In genomic region chr1:88240579-88240978, GRCm38 (mm10) we compare ENCODE assay signal across 21 mouse cellular contexts. TPM values are rescaled to one million over a fixed set of nuclear protein-coding genes. Genes with fewer than 3 reads are reported as not detected.
DNase-seq lines count a peak whose midpoint lies in the region; ATAC-seq and TF ChIP-seq lines count a peak whose summit lies in the region.
"Had no signal": no experiment of that assay in that cellular context is flagged by ENCODE, and none has a peak within 500 bp of the region (broad histone marks: within the 10 kb centered on the region; RNA-seq: fewer than 3 reads in every experiment).

No protein-coding gene starts in this region.

- 62% methylated on average over 4 of the region's 4 CpGs for WGBS in heart, embryonic 15.5 days
- 74% methylated on average over 4 of the region's 4 CpGs for WGBS in midbrain, embryonic 12.5 days
- 77% methylated on average over 4 of the region's 4 CpGs for WGBS in midbrain, embryonic 10.5 days
- WGBS in intestine, postnatal 0 days = 68% methylated on average over 4 of the region's 4 CpGs
- 72% methylated on average over 4 of the region's 4 CpGs for WGBS in stomach, embryonic 14.5 days

- H3K27me3 ChIP-seq in heart, embryonic 15.5 days = no peaks in the 10 kb centered on the region
- H3K27me3 ChIP-seq in midbrain, embryonic 12.5 days = no peaks in the 10 kb centered on the region
- no peaks in the 10 kb centered on the region for H3K27me3 ChIP-seq in midbrain, embryonic 10.5 days (ENCODE audit: low read depth, poor library complexity, severe bottlenecking)
- no peaks in the 10 kb centered on the region for H3K27me3 ChIP-seq in intestine, postnatal 0 days (replicated peaks; ENCODE audit: control insufficient read depth, insufficient read depth, low read length)
- no peaks in the 10 kb centered on the region for H3K27me3 ChIP-seq in stomach, embryonic 14.5 days (ENCODE audit: control insufficient read depth, insufficient read depth, low read length)
- H3K27me3 ChIP-seq: liver, embryonic 15.5 days had no signal

- no peak for TF ChIP-seq CTCF in intestine, postnatal 0 days (IDR thresholded peaks at IDR 0.05; ENCODE audit: low read depth)

- H3K9ac ChIP-seq in heart, embryonic 15.5 days = no peak overlapping the region
- H3K9ac ChIP-seq in midbrain, embryonic 12.5 days (replicated peaks) = no peak overlapping the region
- no peak overlapping the region for H3K9ac ChIP-seq in intestine, postnatal 0 days (ENCODE audit: low read depth, low read length)
- no peak overlapping the region for H3K9ac ChIP-seq in stomach, embryonic 14.5 days (replicated peaks; ENCODE audit: low read depth, low read length)
- H3K9ac ChIP-seq: liver, embryonic 15.5 days had no signal

- no peak overlapping the region for H3K27ac ChIP-seq in heart, embryonic 15.5 days
- no peak overlapping the region for H3K27ac ChIP-seq in midbrain, embryonic 12.5 days (replicated peaks)
- no peak overlapping the region for H3K27ac ChIP-seq in midbrain, embryonic 10.5 days (replicated peaks)
- H3K27ac ChIP-seq in intestine, postnatal 0 days (ENCODE audit: low read depth, low read length) = no peak overlapping the region
- no peak overlapping the region for H3K27ac ChIP-seq in stomach, embryonic 14.5 days (ENCODE audit: low read length)
- H3K27ac ChIP-seq: left cerebral cortex, adult 2 months; liver, embryonic 15.5 days had no signal

- H3K4me3 ChIP-seq in heart, embryonic 15.5 days = no peak overlapping the region
- H3K4me3 ChIP-seq in midbrain, embryonic 12.5 days = no peak overlapping the region
- no peak overlapping the region for H3K4me3 ChIP-seq in midbrain, embryonic 10.5 days
- no peak overlapping the region for H3K4me3 ChIP-seq in intestine, postnatal 0 days (ENCODE audit: low read depth, low read length)
- no peak overlapping the region for H3K4me3 ChIP-seq in stomach, embryonic 14.5 days (ENCODE audit: low read depth, low read length)
- H3K4me3 ChIP-seq: left cerebral cortex, adult 2 months; liver, embryonic 15.5 days had no signal

- no peaks in the 10 kb centered on the region for H3K4me1 ChIP-seq in heart, embryonic 15.5 days (replicated peaks)
- no peaks in the 10 kb centered on the region for H3K4me1 ChIP-seq in midbrain, embryonic 12.5 days
- no peaks in the 10 kb centered on the region for H3K4me1 ChIP-seq in midbrain, embryonic 10.5 days
- no peaks in the 10 kb centered on the region for H3K4me1 ChIP-seq in intestine, postnatal 0 days (replicated peaks; ENCODE audit: control insufficient read depth, insufficient read depth, low read length)
- no peaks in the 10 kb centered on the region for H3K4me1 ChIP-seq in stomach, embryonic 14.5 days (ENCODE audit: control insufficient read depth, insufficient read depth, low read length)
- H3K4me1 ChIP-seq: liver, embryonic 15.5 days had no signal

- H3K36me3 ChIP-seq in heart, embryonic 15.5 days = no peaks in the 10 kb centered on the region
- no peaks in the 10 kb centered on the region for H3K36me3 ChIP-seq in midbrain, embryonic 12.5 days
- no peaks in the 10 kb centered on the region for H3K36me3 ChIP-seq in midbrain, embryonic 10.5 days
- no peaks in the 10 kb centered on the region for H3K36me3 ChIP-seq in intestine, postnatal 0 days (ENCODE audit: control insufficient read depth, insufficient read depth)
- H3K36me3 ChIP-seq in stomach, embryonic 14.5 days (ENCODE audit: control insufficient read depth, insufficient read depth, low read length) = no peaks in the 10 kb centered on the region
- H3K36me3 ChIP-seq: liver, embryonic 15.5 days had no signal

- peak; percentile 0; the same call in 1 of the 2 replicates for ATAC-seq in heart, embryonic 15.5 days (replicated peaks; ENCODE audit: insufficient number of reproducible peaks, insufficient read depth, low FRiP score, low read depth)
- peak; percentile 10; the same call in 1 of the 2 replicates for ATAC-seq in midbrain, embryonic 12.5 days (ENCODE audit: low FRiP score, low read depth)
- ATAC-seq in intestine, postnatal 0 days = 0 out of 2 replicates have a peak, but pooled peaks have one; percentile 2
- peak; percentile 1; the same call in 1 of the 2 replicates for ATAC-seq in stomach, embryonic 14.5 days (ENCODE audit: insufficient number of reproducible peaks, insufficient read depth, low FRiP score, low read depth)
- ATAC-seq: CD4-positive, CD25-positive, alpha-beta regulatory T cell, adult 4 months had no signal

- H3K9me3 ChIP-seq in heart, embryonic 15.5 days (replicated peaks) = peaks cover 72% of the 10 kb centered on the region
- peaks cover 95% of the 10 kb centered on the region for H3K9me3 ChIP-seq in midbrain, embryonic 12.5 days
- H3K9me3 ChIP-seq in midbrain, embryonic 10.5 days (replicated peaks) = peaks cover 98% of the 10 kb centered on the region
- peaks cover 33% of the 10 kb centered on the region for H3K9me3 ChIP-seq in intestine, postnatal 0 days (ENCODE audit: control insufficient read depth)
- H3K9me3 ChIP-seq in stomach, embryonic 14.5 days (ENCODE audit: control insufficient read depth, low read depth, low read length) = peaks cover 79% of the 10 kb centered on the region

- DNase-seq in heart, postnatal 4 days = no peak
- no peak for DNase-seq in midbrain, embryonic 10.5 days (ENCODE audit: low spot score)
- DNase-seq in cerebellum, postnatal 25 days = no peak
- DNase-seq: adrenal gland, postnatal 25 days; cerebellum, adult 9-10 months; embryo, embryonic 11 days; heart, postnatal 36 days; kidney, postnatal 10 days; right cerebral cortex, adult 18-20 months had no signal

- H3K4me2 ChIP-seq in heart, embryonic 15.5 days = no peak overlapping the region
- H3K4me2 ChIP-seq in midbrain, embryonic 12.5 days (replicated peaks) = no peak overlapping the region
- no peak overlapping the region for H3K4me2 ChIP-seq in intestine, postnatal 0 days (replicated peaks; ENCODE audit: low read depth)
- H3K4me2 ChIP-seq in stomach, embryonic 14.5 days (replicated peaks; ENCODE audit: low read depth, low read length) = no peak overlapping the region
- H3K4me2 ChIP-seq: liver, embryonic 15.5 days had no signal

RNA-seq across cellular contexts. Expression of gene Mroh2a, which starts 13.8 kb away (rescaled TPM):
- polyA plus RNA-seq in heart, embryonic 15.5 days (2015; fragmentation: Nextera tagmentation; extraction: Ambion mirVana) = 0.60 and 0.87 TPM in 2 replicates
- under 1 TPM in 1 of 2 experiments, not detected in 1; 0.02 TPM for total RNA-seq in heart, postnatal 4 days (2021)
- 1.1 and 1.6 TPM in 2 replicates for polyA plus RNA-seq in midbrain, embryonic 12.5 days (2016; fragmentation: Nextera tagmentation; extraction: Ambion mirVana)
- 0.91 and 1.3 TPM in 2 replicates for polyA plus RNA-seq in midbrain, embryonic 10.5 days (2016; fragmentation: Nextera tagmentation; extraction: Ambion mirVana)
- 0.29 and 0.94 TPM in 2 replicates for polyA plus RNA-seq in intestine, postnatal 0 days (2015; fragmentation: Nextera tagmentation; extraction: Ambion mirVana)
- 1.7 and 1.9 TPM in 2 replicates for polyA plus RNA-seq in stomach, embryonic 14.5 days (2014; fragmentation: Nextera tagmentation; extraction: Ambion mirVana)
- total RNA-seq: heart, postnatal 36 days had no signal

RNA-seq across cellular contexts. Expression of gene Ugt1a1, which starts 28.8 kb away (rescaled TPM):
- not detected in 2 replicates for polyA plus RNA-seq in heart, embryonic 15.5 days (2015; fragmentation: Nextera tagmentation; extraction: Ambion mirVana)
- total RNA-seq in heart, postnatal 4 days (2021) = not detected
- polyA plus RNA-seq in midbrain, embryonic 12.5 days (2016; fragmentation: Nextera tagmentation; extraction: Ambion mirVana) = not detected in 2 replicates
- polyA plus RNA-seq in midbrain, embryonic 10.5 days (2016; fragmentation: Nextera tagmentation; extraction: Ambion mirVana) = not detected in 2 replicates
- polyA plus RNA-seq in intestine, postnatal 0 days (2015; fragmentation: Nextera tagmentation; extraction: Ambion mirVana) = 80.7 and 84.0 TPM in 2 replicates
- polyA plus RNA-seq in stomach, embryonic 14.5 days (2014; fragmentation: Nextera tagmentation; extraction: Ambion mirVana) = 0.33 and 1.3 TPM in 2 replicates
- total RNA-seq: heart, postnatal 36 days; layer of hippocampus, adult 8-10 months had no signal
- polyA plus RNA-seq: CD4-positive, CD25-positive, alpha-beta regulatory T cell, adult 4 months; limb, embryonic 11.5 days had no signal

RNA-seq across cellular contexts. Expression of gene Dnajb3, which starts 35.0 kb away (rescaled TPM):
- polyA plus RNA-seq in heart, embryonic 15.5 days (2015; fragmentation: Nextera tagmentation; extraction: Ambion mirVana) = 3.3 and 4.8 TPM in 2 replicates
- total RNA-seq in heart, postnatal 4 days (2021) = 1 to 10 TPM; 1.6 to 1.8 TPM
- polyA plus RNA-seq in midbrain, embryonic 12.5 days (2016; fragmentation: Nextera tagmentation; extraction: Ambion mirVana) = 12.3 and 12.7 TPM in 2 replicates
- polyA plus RNA-seq in midbrain, embryonic 10.5 days (2016; fragmentation: Nextera tagmentation; extraction: Ambion mirVana) = 10.7 and 11.1 TPM in 2 replicates
- 11.5 and 13.7 TPM in 2 replicates for polyA plus RNA-seq in intestine, postnatal 0 days (2015; fragmentation: Nextera tagmentation; extraction: Ambion mirVana)
- polyA plus RNA-seq in stomach, embryonic 14.5 days (2014; fragmentation: Nextera tagmentation; extraction: Ambion mirVana) = 8.7 and 9.4 TPM in 2 replicates

RNA-seq across cellular contexts. Expression of gene Hjurp, which starts 36.9 kb away (rescaled TPM):
- polyA plus RNA-seq in heart, embryonic 15.5 days (2015; fragmentation: Nextera tagmentation; extraction: Ambion mirVana) = 93.4 and 119 TPM in 2 replicates
- 100 to 1,000 TPM in 1 of 2 experiments, 10 to 100 TPM in 1; 97.1 to 100 TPM for total RNA-seq in heart, postnatal 4 days (2021)
- polyA plus RNA-seq in midbrain, embryonic 12.5 days (2016; fragmentation: Nextera tagmentation; extraction: Ambion mirVana) = 189 and 190 TPM in 2 replicates
- polyA plus RNA-seq in midbrain, embryonic 10.5 days (2016; fragmentation: Nextera tagmentation; extraction: Ambion mirVana) = 213 and 222 TPM in 2 replicates
- polyA plus RNA-seq in intestine, postnatal 0 days (2015; fragmentation: Nextera tagmentation; extraction: Ambion mirVana) = 29.1 and 30.8 TPM in 2 replicates
- polyA plus RNA-seq in stomach, embryonic 14.5 days (2014; fragmentation: Nextera tagmentation; extraction: Ambion mirVana) = 202 and 211 TPM in 2 replicates

RNA-seq across cellular contexts. Expression of gene Trpm8, which starts 36.9 kb away (rescaled TPM):
- not detected in 2 replicates for polyA plus RNA-seq in heart, embryonic 15.5 days (2015; fragmentation: Nextera tagmentation; extraction: Ambion mirVana)
- total RNA-seq in heart, postnatal 4 days (2021) = not detected
- polyA plus RNA-seq in midbrain, embryonic 12.5 days (2016; fragmentation: Nextera tagmentation; extraction: Ambion mirVana) = not detected in 2 replicates
- not detected in 2 replicates for polyA plus RNA-seq in midbrain, embryonic 10.5 days (2016; fragmentation: Nextera tagmentation; extraction: Ambion mirVana)
- not detected in 2 replicates for polyA plus RNA-seq in intestine, postnatal 0 days (2015; fragmentation: Nextera tagmentation; extraction: Ambion mirVana)
- polyA plus RNA-seq in stomach, embryonic 14.5 days (2014; fragmentation: Nextera tagmentation; extraction: Ambion mirVana) = not detected in 2 replicates
- total RNA-seq: adrenal gland, postnatal 25 days; heart, postnatal 36 days had no signal
- polyA plus RNA-seq: CD4-positive, CD25-positive, alpha-beta regulatory T cell, adult 4 months; gonadal fat pad, adult 2 months; intestine, embryonic 14.5 days; limb, embryonic 11.5 days; liver, embryonic 15.5 days; spleen, adult 2 months had no signal

Comparison
In these comparisons a context has a peak if more than half of its experiments do, and no peak if none do; other contexts are left out.
1. RNA of gene Ugt1a1, which starts 28.8 kb away (polyA plus RNA-seq): 80.7 to 84.0 TPM in intestine, postnatal 0 days; 0.33 to 1.3 TPM in stomach, embryonic 14.5 days, not detected in heart, embryonic 15.5 days, not detected in midbrain, embryonic 12.5 days and not detected in midbrain, embryonic 10.5 days; every median in the first group is over 10 times any median in the second.
2. Peak in every context shown above with its lines, with median percentiles within 50 percentile points of each other: ATAC-seq.